Mouse (Mus musculus) liver, embryonic 14.5 days (tissue): ENCODE data around the gene U90926. TPM values are rescaled to one million over a fixed set of nuclear protein-coding genes. Genes with fewer than 3 reads are reported as not detected.

Experiments used
- ATAC-seq: fragments of 200-750 bp; cut with Nextera tagmentation; 2 replicates; pipeline ENCODE4 v1.8.0; 2017; ENCODE audit warnings: moderate number of reproducible peaks, mild to moderate bottlenecking, moderate library complexity; ENCODE audit not compliant: insufficient read depth
- DNase-seq, 3 experiments: peaks; one replicate each; pipeline ENCODE4 v3.0.0-alpha.2; 2012 to 2013; ENCODE audit warnings: low read depth in 3 of 3, low spot score in 3 of 3
- H3K27ac ChIP-seq: fragments of 300-500 bp; sonication (generic); 2 replicates; pipeline ENCODE4 v1.5.1; 2014; ENCODE audit warnings: moderate library complexity, mild to moderate bottlenecking, control low read depth, inconsistent platforms
- H3K27me3 ChIP-seq: fragments of 300-500 bp; sonication (generic); 2 replicates; pipeline ENCODE4 v1.6.1; 2014; ENCODE audit warnings: mild to moderate bottlenecking, low read length, moderate library complexity; ENCODE audit not compliant: control insufficient read depth, insufficient read depth
- H3K36me3 ChIP-seq: fragments of 300-500 bp; sonication (generic); replicated peaks from 2 replicates; pipeline ENCODE4 v1.6.1; 2014; ENCODE audit warnings: low read depth; ENCODE audit not compliant: control insufficient read depth, insufficient read depth
- H3K4me1 ChIP-seq, 2 experiments: fragments of 200-500 bp in 1 of 2; fragments of 300-500 bp in 1 of 2; sonication (generic) in 1 of 2; replicated peaks; 2 replicates each; pipeline ENCODE4 v1.6.1; 2012 to 2014; ENCODE audit warnings: antibody characterized with exemption in 1 of 2, inconsistent platforms in 1 of 2, low read length in 1 of 2; ENCODE audit not compliant: control insufficient read depth in 2 of 2, insufficient read depth in 2 of 2
- H3K4me2 ChIP-seq: fragments of 300-500 bp; sonication (generic); 2 replicates; pipeline ENCODE4 v1.6.1; 2014; ENCODE audit warnings: low read depth, mild to moderate bottlenecking, control low read depth, moderate library complexity
- H3K4me3 ChIP-seq, 2 experiments: fragments of 200-500 bp in 1 of 2; fragments of 300-500 bp in 1 of 2; sonication (generic) in 1 of 2; 2 replicates each; pipeline ENCODE4 v1.5.1; 2012 to 2014; ENCODE audit warnings: low read depth in 2 of 2, low read length in 2 of 2, mild to moderate bottlenecking in 2 of 2, control low read depth in 1 of 2, inconsistent platforms in 1 of 2, moderate library complexity in 1 of 2; ENCODE audit not compliant: insufficient read depth in 1 of 2
- H3K9ac ChIP-seq: fragments of 300-500 bp; sonication (generic); replicated peaks from 2 replicates; pipeline ENCODE4 v1.6.1; 2014; ENCODE audit warnings: mild to moderate bottlenecking, control low read depth, moderate library complexity
- H3K9me3 ChIP-seq: fragments of 300-500 bp; sonication (generic); 2 replicates; pipeline ENCODE4 v1.6.1; 2016; ENCODE audit warnings: low read length, mixed read lengths; ENCODE audit not compliant: control insufficient read depth
- CTCF ChIP-seq: IDR thresholded peaks from 2 replicates; pipeline ENCODE4 v1.5.1; 2016; ENCODE audit warnings: antibody characterized with exemption, low read depth, control low read depth
- EP300 ChIP-seq: IDR thresholded peaks from 2 replicates; pipeline ENCODE4 v1.6.1; 2016; ENCODE audit warnings: antibody characterized with exemption, low read depth
- WGBS: fragments of 180-500 bp; shearing (Covaris S2); extraction: QIAGEN DNeasy Blood & Tissue Kit; methylation state at CpG from one replicate; pipeline ENCODE4 v1.1.7; 2014; ENCODE audit not compliant: insufficient replicate concordance; 5-methylcytosine and 5-hydroxymethylcytosine counted together
- polyA plus RNA-seq, 2 experiments: library from polyadenylated mRNA; depleted of rRNA in 1 of 2; stranded (reverse) in 1 of 2; unstranded in 1 of 2; fragments of >200 nt; fragmentation: Nextera tagmentation in 1 of 2; extraction: Ambion mirVana in 1 of 2; gene quantifications; 2 replicates each; pipeline versions ENCODE4 v1.2.1 to v1.2.3; 2012 to 2014

U90926 gene
- polyA plus RNA-seq, 2 experiments = not detected

- Histone ChIP-seq H3K27ac (no peak overlapping the region), H3K4me2 (no peak overlapping the region), H3K9ac (no peak overlapping the region), H3K4me1 (no peaks in the 10 kb centered on the region), H3K36me3 (no peaks in the 10 kb centered on the region), H3K9me3 (no peaks in the 10 kb centered on the region), H3K4me3 (no peak overlapping the region), H3K27me3 (no peaks in the 10 kb centered on the region; the same call in 1 of the 2 replicates)
- WGBS = 60% methylated on average over 11 of the region's 11 CpGs
- no peak for ATAC-seq
- DNase-seq = no peak
- TF ChIP-seq EP300 (no peak), CTCF (no peak)
These were observed 15.1 kb upstream of the U90926 start for GRCm38 (mm10) chr5:92230306-92230705.

DNA sequence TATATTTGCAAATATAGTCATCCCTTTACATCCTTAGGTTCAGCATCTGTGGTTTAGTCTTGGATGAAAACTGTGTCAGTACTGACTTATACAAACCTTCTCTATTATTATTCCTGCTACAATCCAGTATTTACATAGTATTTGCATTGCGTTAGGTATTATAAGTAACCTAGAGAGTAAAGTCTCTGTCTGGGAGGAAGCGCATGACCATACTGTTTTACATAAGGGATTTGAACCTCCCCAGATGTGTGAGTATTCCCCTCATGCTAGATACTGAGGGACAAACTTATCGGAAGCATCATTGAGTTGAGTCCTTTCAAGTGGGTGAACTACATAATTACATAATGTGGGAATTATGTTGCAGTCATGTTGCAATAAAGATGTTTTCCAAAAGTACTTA lies 14.3 kb upstream of the U90926 start:
- DNase-seq (no peak), ATAC-seq (no peak)
- H3K27me3 ChIP-seq = no peaks in the 10 kb centered on the region; the same call in 1 of the 2 replicates
- 77% methylated on average over 3 of the region's 3 CpGs for WGBS
- no peak overlapping the region for H3K4me3 ChIP-seq
- no peak overlapping the region for H3K9ac ChIP-seq
- H3K4me2 ChIP-seq = no peak overlapping the region
- no peaks in the 10 kb centered on the region for H3K36me3 ChIP-seq
- no peak for TF ChIP-seq EP300
- no peak overlapping the region for H3K27ac ChIP-seq
- H3K4me1 ChIP-seq = no peaks in the 10 kb centered on the region
- H3K9me3 ChIP-seq = no peaks in the 10 kb centered on the region

GRCm38 (mm10) chr5:92228776-92229175 lies 13.6 kb upstream of the U90926 start:
- Histone ChIP-seq H3K9ac (no peak overlapping the region), H3K4me3 (no peak overlapping the region), H3K27me3 (no peaks in the 10 kb centered on the region; the same call in 1 of the 2 replicates), H3K27ac (no peak overlapping the region), H3K4me2 (no peak overlapping the region), H3K36me3 (no peaks in the 10 kb centered on the region), H3K9me3 (no peaks in the 10 kb centered on the region), H3K4me1 (no peaks in the 10 kb centered on the region)
- no peak for DNase-seq
- WGBS = 33% methylated on average over 10 of the region's 10 CpGs
- no peak for ATAC-seq
- no peak for TF ChIP-seq EP300

GRCm38 (mm10) chr5:92227782-92228181 lies 12.6 kb upstream of the U90926 start:
- no peaks in the 10 kb centered on the region for H3K4me1 ChIP-seq
- no peaks in the 10 kb centered on the region; the same call in 1 of the 2 replicates for H3K27me3 ChIP-seq
- H3K4me3 ChIP-seq = no peak overlapping the region
- H3K9me3 ChIP-seq = no peaks in the 10 kb centered on the region
- ATAC-seq (no peak), DNase-seq (no peak)
- no peaks in the 10 kb centered on the region for H3K36me3 ChIP-seq
- TF ChIP-seq CTCF = no peak
- 60% methylated on average over 7 of the region's 7 CpGs for WGBS
- no peak overlapping the region for H3K27ac ChIP-seq
- H3K9ac ChIP-seq = no peak overlapping the region
- no peak overlapping the region for H3K4me2 ChIP-seq

DNA sequence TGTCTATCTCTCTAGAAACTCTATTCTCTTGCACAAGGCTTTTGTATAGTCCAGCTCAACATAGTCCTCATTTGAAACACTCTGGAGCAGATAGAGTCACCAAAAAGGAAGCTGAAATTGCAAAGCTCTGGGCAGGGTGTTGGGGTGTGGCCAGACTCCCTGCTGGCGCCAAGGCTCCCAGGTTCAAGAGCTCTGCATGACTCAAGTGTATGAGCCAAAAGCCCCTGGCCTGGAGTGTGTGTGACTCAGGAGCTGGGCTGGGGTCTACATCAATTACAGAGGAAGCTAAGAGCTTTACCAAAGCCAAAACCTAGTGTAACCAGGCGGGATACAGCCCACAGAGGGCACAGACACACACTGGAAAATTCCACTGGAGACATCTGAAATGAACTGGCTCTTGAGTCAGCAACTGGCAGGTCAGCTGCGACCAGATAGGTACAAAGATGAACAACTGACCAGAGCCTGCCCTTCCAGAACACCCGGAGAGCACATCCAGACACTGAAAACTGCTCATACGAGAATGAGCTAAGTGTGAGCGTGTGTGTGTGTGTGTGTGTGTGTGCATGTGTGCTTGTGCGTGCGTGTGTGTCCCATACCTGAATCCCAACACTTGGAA lies 5.2 kb upstream of the U90926 start:
- Histone ChIP-seq H3K9me3 (no peaks in the 10 kb centered on the region), H3K36me3 (no peaks in the 10 kb centered on the region), H3K4me1 (no peaks in the 10 kb centered on the region), H3K27me3 (no peaks in the 10 kb centered on the region), H3K4me2 (no peak overlapping the region), H3K4me3 (no peak overlapping the region), H3K9ac (no peak overlapping the region), H3K27ac (no peak overlapping the region)
- no peak for DNase-seq
- TF ChIP-seq EP300 (no peak), CTCF (no peak)
- 66% methylated on average over 8 of the region's 8 CpGs for whole genome bisulfite sequencing
- no peak for ATAC-seq
